Mouse (Mus musculus): Measurements from ENCODE around the gene Olfr545.

Olfr545 gene

GRCm38 (mm10) chr7:102478926-102479325 is 20.4 kb downstream of the Olfr545 start:
- DNase-seq (ENCODE audit: low spot score) = no peak

DNA sequence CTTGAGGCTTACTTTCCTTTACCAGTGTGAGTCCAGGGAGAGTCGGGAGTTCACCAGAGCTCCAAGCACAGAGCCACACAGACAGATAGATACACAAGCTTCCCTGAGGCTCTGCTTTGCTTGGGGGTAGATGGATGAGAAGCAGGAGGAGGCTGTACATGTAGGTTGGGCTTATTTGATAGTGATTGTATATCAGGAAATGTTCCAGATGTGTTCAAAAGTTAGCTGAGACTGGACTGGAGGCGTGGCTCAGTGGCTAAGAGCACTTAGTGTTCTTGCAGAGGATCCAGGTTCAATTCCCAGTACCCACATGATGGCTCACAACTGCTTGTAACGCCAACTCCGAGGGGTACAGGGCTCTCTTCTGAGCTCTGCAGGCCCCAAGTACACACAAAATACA is 20.9 kb downstream of the Olfr545 start:
- no peak for DNase-seq (ENCODE audit: low spot score)

DNA sequence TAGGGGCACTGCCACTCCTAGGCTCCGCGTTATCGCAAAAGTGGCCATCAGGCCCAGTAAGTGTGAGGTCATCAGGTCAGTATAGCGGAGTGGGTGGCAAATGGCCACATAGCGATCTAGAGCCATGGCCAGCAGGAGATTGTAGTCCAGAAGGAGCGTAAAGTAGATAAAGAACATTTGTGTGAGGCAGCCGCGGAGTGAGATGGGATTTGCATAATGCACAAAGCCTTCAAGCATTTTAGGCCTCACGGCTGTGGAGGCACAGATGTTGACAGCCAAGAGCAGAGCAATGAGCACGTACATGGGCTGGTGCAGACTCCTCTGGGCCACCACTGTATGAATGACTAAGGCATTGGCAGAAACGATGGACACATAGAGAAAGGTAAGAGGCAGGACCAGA is 22.0 kb downstream of the Olfr545 start:
- no peak for DNase-seq (ENCODE audit: low spot score)

- no peak for DNase-seq (ENCODE audit: low spot score)
Observed at GRCm38 (mm10) chr7:102476601-102477000, 22.8 kb downstream of the Olfr545 start.

- DNase-seq (ENCODE audit: low spot score) = no peak
Observed at GRCm38 (mm10) chr7:102472675-102473074, 26.7 kb downstream of the Olfr545 start.

- DNase-seq (ENCODE audit: low spot score) = no peak
Observed at GRCm38 (mm10) chr7:102467566-102467965, 31.8 kb downstream of the Olfr545 start.

- no peak for DNase-seq (ENCODE audit: low spot score)
Observed at GRCm38 (mm10) chr7:102458618-102459380, 40.6 kb downstream of the Olfr545 start.

- DNase-seq (ENCODE audit: low spot score) = no peak
Observed at GRCm38 (mm10) chr7:102446438-102446837, 52.9 kb downstream of the Olfr545 start.

- no peak for DNase-seq (ENCODE audit: low spot score)
Observed at GRCm38 (mm10) chr7:102444301-102444700, 55.1 kb downstream of the Olfr545 start.

DNA sequence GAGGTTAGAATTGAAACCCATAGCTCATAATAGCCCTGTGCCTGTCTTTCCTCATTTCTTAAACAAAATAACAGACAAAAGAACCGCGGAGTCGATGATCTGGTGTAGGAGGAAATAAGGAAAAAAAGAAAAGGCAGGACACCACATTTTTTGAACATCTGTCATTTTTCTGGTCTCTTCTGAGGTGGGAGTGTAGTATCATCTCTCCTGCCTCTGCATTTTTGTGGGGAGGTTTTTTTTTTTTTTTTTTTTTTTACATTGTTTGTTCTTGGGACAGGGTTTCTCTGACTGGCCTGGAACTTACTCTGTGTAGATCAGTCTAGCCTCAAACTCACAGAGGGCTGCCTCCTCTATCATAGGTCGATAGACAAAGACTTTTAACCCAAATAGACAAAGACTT is 56.9 kb downstream of the Olfr545 start:
- no peak for DNase-seq (ENCODE audit: low spot score)

DNA sequence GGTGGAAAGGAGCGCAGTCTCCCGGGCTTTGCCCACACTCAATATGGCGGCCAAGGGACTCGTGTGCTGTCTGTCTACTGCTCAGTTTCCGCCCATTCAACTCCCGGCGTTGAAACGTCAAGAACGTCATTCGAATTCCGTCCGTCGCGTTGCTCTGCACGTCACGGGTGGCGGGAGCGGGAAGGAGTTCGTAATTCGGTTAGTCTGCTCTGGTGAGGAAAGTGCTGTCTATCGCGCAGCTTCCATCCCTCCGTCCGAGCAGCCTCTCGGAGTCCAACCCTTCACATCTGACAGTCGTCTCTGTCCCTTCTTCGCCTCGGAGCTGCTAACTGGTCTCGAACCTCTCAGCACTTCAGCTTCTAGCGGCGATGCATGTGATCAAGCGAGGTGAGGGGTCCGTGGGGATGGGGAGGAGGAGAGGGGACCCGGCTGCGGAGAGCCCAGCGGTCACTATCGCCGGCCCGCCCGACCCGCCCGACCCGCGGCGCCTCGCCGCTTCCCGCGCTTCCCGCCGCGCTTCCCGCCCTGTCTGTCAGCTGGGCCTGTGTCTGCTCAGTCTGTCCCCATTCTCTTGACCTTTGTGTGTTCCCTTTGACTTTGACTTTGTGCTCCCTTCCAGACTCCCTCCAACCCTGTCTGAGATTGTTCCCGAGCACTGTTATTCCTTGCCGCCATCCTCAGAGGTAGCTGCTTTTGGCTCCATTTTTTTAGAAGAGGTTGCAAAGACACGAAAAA is 57.5 kb downstream of the Olfr545 start, which contains the start of gene Rrm1:
Gene Rrm1 (plus strand): TSS at position 39 of the 735 bp plus-strand sequence.
- peak; percentile 94 for DNase-seq (ENCODE audit: low spot score)

All from testis, postnatal 10 days (tissue).